Mouse (Mus musculus): ENCODE measurements around the gene Apoo.
"Not testable (repeated sequence)": the region's sequence is repeated elsewhere in the genome, so short reads cannot be mapped to it uniquely, and the experiment has no call there.

Gene Apoo

DNA sequence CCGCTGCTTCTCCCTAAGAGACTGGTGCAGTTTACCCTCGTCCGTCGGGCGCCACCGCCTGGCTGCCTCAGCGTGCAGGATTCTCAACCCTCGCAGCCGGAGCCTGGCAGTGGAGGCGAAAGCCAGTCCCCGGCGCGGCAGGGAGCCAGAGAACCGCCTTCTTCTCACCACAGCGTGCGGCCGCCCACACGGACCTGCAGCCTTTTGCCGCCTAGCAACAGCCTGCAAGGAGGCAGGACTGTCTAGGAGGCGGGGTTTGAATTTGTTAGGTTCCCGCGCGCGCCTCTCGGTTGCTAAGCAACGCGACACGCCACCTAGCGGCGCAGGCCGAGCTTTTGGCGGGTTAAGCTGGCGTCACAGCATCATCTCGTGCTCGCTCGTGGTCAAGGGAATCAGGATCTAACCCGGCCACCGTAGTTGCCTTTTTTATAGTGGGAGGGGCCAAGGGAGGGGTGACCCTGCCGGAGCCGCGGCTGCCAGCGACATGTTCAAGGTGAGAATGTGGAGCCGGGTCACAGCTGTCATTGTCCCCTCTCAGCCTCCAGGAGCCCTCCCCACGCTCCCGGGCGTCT is at the start of gene Apoo, which contains the start of gene Fam90a1b:
Gene Apoo (plus strand): TSS at position 448 of the 572 bp plus-strand sequence.
Gene Fam90a1b (minus strand): TSS at position 108 of the 572 bp plus-strand sequence.
- DNase-seq (ENCODE audit: low read depth, low spot score) = peak; percentile 99

DNA sequence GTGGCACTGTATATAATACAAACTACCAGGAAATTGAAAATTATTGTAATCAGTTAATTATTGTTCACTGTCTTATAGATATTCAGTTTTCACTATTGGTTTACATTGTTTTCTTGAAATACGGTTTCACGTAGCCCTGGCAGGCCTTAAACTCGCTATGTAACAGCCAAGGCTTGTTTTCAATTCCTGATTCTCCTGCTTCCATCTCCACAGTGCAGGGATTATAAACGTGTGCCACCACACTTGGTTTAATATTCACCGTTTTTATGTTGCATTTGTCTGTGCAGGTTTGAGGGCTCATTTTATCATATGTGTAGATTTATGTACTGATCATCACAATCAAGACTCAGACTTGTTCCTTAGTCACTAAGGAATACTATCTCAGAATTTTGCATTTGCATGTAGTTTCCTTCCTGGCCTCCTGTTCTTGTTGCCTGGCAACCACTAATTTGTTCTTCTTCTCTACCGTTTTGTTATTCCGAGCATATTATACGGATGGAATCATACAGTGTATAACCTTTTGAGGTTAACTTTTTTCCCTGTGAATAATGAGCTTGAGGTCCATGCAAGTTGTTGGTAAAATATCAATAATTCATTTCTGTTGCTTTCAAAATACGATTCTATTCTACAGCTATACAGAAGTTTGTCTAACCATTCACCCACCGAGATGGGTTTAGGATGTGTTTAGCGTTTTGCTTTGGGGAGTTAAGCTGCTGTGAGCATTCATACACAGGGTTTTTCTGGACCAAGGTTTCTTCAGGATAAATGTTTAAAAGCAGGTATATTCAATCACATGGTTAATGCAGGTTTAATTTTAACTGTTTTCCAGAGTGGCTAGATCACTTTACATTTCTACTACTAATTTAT is 45.6 kb upstream of the Apoo start:
- peak; percentile 42 for DNase-seq (ENCODE audit: low read depth, low spot score)

DNA sequence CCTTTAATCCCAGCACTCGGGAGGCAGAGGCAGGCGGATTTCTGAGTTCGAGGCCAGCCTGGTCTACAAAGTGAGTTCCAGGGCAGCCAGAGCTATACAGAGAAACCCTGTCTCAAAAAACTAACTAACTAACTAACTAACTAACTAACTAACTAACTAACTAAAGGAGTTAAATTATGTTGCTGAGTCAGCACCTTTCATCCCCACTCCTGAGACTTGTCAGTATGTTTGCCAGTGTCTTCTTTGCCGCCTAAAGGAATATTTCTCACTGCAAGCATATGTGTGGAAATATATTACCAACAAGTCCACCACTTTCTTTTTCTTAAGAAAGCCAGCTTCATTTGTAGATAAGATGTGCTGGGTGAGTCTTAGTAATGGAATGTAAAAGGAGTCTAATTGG is 23.3 kb upstream of the Apoo start:
- DNase-seq (ENCODE audit: low read depth, low spot score) = not testable (repeated sequence)

DNA sequence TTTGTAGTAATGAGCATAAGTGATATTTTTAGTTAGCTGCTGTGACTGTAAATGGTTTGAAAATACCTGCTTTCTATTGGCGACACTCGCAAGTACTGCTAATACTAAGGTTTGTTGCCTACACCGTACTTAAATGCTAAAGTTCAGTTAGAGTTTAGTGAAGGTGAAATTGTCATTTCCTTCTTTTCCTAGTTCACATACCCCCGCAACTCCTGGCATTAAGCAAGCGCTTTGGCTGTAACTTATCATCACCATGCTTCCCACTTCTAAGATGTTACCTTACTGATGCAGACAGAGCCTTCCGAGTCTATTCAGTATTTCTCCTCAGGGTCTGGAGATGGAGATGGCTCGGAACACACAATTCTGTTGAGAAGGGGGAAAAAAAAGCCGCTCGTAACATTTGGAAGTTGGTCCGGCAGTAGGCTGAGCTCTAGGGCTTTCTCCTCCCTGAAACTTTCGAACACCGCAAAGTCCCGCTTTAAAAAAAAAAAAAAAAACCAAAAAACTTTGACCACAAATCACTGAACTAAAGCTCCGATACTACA is 1.5 kb upstream of the Apoo start:
- no peak for DNase-seq (ENCODE audit: low read depth, low spot score)

DNA sequence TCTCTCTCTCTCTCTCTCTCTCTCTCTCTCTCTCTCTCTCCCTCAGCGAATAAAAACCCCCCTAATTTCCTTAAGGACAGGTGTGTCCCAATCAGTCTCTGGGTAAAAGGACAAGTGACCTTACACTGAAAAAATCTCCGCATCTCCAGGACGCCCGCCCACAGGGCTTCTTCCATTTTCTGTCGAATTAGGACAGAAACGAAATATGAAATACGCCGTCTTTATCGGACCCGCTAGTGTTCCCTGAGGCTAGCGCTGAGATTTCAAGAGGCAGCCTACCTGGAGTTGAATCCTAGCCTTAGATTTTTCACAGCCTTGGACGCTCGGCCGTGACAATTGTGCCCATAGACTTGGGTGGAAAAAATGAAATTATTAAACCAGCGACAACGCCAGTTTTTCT is 888 bp upstream of the Apoo start:
- DNase-seq (ENCODE audit: low read depth, low spot score) = no peak

DNA sequence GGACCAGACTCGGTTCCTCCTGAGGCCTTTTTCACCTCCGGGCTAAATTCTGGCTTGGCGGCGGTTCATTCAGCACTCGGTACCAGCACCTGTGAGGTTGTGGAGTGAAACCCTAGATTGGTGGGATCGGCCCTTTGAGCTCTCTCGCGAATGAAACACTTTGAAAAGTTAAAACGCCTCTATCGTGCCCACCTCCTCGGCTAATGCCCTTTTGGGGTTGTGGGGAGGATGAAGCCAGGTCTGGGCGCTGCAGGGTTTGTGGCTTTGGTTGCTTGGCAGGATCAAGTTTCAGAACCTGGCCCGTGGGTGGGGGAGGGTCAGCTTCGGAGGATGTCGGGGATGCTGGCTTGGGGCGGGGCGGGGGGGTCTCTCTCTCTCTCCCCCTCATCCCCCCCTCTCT is 331 bp downstream of the Apoo start:
- no peak for DNase-seq (ENCODE audit: low read depth, low spot score)

DNA sequence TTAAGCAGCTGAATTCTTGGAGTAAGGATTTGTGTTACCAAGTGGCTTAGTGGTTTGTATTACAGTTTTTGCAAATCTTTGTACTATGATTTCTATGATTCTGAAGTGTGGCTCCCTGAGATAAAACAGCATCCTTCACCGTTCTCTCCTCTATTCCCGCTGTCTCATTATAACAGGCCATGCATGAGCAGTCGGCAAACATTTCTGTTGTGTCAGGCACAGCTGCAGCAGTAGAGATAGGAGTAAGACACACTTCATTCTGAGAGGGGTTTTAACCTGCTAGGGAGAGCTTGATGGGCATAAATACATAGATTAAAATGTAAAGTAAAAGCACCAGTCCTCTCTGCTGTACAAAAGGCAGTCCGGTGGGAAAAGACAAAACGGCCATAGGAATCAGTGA is 11.8 kb downstream of the Apoo start:
- no peak for DNase-seq (ENCODE audit: low read depth, low spot score)

DNA sequence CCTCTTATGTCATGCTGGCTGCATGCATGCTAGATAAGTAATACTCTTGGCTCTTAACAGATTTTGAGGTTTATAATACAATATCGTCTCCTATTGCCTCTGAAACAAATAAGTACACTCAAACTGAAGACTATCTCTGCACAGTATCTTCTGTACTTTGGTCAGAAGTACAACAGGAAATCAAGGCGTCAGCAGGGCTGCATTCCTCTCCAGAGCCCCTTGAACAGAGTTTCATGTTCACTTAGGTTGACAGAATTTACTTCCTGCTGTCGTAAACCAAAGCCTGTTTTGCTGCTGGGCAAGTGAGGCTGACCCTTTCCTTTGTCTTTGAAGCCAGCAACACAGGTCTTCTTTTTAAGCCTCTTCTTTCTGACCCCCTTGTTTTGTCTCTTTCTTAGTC is 42.1 kb downstream of the Apoo start:
- DNase-seq (ENCODE audit: low read depth, low spot score) = no peak

DNA sequence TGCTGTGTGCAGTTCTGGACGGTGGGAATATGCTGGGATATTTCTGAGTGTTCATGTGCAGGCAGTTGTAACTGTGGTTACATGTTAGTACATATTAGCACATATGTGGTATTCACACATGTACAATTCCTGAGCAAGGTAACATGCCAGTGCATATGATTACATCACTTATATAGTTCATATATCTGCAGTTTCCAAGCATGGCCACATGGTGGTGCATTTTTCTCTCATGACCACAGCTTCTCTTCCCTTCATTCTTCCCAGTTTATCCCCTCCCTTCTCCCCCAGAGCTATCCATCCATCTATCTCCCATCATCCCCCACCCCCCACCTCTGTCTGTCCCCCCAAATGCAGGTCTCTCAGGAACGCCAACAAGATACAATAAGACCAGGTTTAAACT is 53.3 kb downstream of the Apoo start:
- peak; percentile 35 for DNase-seq (ENCODE audit: low read depth, low spot score)

DNA sequence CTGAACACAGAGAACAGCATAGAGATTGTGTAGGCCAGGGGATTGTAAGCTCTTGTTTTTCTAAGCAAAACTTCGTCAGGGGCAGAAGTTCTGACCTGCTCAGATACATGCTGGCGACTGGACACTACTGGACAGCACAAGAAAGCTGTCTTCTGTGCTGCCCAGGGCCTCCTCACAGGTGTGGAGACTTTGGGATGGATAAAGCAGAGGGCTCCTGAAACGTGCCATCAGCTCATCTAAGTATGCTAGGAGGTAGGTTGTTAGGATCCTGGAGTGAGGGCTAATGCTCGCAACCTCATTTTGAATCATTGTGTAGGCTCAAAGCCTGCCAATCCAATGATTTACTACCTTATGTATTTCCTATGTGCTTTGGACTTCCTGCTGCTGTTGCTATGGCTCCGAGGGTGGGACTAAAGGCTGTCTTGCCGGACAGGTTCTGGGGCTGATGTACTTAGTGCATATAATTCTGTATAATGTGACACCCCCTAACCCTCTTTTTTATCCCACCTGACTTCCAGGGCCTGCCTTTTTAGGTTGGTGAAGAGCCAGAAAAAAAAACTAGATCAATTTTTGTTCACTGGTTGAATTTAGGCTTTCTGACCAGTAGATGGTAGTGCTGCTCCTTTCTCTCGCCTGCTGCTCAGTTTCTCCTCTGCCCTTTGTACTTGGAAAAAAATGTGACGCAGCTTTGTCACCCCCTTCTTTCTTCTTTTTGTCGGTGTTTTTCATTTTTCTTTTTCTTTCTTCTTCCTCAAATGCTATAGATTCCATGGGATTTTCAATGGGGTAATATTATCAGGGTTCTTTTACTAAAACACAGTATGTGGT is 64.8 kb downstream of the Apoo start:
- peak; percentile 70 for DNase-seq (ENCODE audit: low read depth, low spot score)

DNA sequence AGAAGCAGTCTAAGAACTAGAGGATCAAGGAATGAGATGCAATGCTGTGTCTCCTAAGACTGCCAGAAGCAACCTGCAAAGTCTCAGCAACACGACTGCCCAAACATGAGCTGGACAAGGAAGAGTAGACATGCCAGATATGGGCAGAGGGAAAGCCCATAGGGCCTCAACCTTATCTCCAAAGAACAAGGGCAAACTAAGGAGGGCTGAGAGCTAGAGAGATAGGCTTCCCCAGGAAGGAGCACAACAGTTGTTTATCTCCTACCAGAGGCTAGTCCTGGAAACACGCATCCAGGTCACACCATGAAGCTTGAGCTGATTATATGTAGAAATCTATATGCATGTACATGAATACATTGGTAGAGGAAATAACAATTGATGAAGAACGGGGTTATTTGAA is 78.5 kb downstream of the Apoo start:
- not testable (repeated sequence) for DNase-seq (ENCODE audit: low read depth, low spot score)

DNA sequence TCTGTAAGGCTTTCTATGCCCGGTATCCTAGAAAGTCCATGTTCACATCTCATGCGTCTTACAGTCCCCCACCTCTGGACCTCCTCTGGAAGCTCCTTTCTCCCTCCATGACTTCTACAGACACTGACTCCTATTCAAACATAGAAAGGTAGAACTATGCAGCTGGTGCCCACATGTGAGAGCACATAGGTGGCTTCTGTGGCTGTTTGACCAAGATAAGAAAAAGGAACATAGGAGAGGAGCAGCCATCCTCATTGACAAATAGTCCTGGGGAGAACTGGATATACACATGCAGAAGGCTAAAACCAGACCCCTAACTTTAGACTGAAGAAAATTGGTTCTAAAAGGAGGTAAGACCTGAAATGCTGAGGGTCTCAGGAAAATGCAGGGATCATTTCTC is 79.1 kb downstream of the Apoo start:
- not testable (repeated sequence) for DNase-seq (ENCODE audit: low read depth, low spot score)

DNA sequence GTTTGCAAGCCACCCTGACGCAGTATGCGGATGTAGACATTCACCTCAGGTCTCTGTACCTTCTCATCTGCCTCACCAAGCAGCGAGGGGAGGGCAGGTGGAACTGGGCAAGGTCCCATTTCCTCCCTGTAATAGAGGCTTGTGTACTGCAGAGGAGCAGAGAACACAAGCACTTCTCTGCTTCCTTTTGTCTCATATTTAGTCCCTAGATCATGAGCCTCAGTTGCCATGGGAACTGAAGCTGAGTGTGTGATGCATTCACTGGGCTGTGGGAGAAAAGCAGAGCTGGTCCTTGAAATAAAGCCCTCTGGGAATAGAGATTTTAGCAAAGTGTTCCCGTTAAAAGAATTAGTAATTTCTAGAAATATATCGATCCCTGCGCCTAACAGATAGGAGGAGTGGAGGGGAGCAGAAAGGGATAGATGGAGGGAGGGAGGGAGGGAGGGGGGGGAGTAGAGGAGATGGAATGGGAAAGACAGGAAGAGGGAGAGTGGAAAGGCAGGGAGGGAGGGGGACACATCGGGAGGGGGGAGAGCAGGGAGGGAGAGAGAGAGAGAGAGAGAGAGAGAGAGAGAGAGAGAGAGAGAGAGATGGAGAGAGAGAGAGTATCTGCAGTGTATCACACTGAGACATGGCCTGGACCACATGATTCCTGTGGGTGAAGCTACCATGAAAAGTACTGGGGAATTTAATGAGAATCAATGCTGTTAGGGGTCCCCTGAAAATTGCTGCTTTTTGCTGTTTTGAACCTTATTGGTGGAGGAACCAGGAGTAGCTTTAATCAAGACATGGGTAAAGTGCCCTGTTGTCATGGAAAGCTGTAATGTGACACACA is 83.3 kb downstream of the Apoo start:
- DNase-seq (ENCODE audit: low read depth, low spot score) = not testable (repeated sequence)

DNA sequence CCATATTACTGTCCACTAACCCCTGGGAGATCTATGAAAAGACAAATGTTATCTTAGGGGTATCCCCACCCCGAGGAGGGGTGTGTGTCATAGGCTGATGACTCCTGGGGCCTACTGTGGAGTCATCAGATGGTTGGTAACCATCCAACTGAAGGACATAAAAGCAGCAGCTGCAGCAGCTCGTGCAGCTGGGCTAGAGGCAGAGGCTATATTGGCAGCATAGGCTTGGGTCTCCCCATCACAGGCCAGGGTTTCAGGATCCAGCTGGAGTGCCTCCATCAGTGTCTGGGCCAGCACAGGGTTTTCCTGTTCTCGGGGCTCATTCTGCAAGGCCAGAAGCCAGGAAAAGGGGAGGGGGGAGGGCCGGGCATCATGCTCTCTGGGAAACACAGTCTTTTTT is 92.4 kb downstream of the Apoo start:
- DNase-seq (ENCODE audit: low read depth, low spot score) = peak; percentile 48

DNA sequence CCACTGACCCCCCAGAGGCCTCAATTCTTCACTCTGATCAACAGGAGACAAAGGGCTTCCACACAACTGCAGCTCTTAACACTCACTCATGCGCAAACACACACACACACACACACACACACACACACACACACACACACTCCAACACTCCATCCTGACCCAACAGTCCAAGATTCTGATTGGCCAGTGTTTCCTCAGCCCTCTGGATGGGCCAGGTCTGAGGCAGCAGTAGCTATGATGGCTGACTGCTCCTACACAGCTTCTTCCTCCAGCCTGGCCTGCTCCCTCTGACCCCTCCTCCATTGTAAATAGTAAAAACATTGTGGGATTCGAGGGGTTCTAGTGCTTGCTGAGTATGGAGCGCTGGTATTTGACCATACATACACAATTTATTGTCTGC is 94.6 kb downstream of the Apoo start:
- not testable (repeated sequence) for DNase-seq (ENCODE audit: low read depth, low spot score)

DNA sequence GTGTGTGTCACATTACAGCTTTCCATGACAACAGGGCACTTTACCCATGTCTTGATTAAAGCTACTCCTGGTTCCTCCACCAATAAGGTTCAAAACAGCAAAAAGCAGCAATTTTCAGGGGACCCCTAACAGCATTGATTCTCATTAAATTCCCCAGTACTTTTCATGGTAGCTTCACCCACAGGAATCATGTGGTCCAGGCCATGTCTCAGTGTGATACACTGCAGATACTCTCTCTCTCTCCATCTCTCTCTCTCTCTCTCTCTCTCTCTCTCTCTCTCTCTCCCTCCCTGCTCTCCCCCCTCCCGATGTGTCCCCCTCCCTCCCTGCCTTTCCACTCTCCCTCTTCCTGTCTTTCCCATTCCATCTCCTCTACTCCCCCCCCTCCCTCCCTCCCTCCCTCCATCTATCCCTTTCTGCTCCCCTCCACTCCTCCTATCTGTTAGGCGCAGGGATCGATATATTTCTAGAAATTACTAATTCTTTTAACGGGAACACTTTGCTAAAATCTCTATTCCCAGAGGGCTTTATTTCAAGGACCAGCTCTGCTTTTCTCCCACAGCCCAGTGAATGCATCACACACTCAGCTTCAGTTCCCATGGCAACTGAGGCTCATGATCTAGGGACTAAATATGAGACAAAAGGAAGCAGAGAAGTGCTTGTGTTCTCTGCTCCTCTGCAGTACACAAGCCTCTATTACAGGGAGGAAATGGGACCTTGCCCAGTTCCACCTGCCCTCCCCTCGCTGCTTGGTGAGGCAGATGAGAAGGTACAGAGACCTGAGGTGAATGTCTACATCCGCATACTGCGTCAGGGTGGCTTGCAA is 95.9 kb downstream of the Apoo start:
- DNase-seq (ENCODE audit: low read depth, low spot score) = not testable (repeated sequence)
